Mouse (Mus musculus) kidney, adult 2 months (tissue): ENCODE measurements around the gene Wasf1.

ENCODE experiments used
- CTCF ChIP-seq: fragments of 200-500 bp; conservative IDR thresholded peaks from 2 replicates; pipeline ENCODE4 v1.5.1; 2011; ENCODE audit warnings: low read depth, mild to moderate bottlenecking, control low read depth, low read length, moderate library complexity, mixed read lengths; ENCODE audit not compliant: insufficient read depth, insufficient read length
- POLR2A ChIP-seq: fragments of 200-500 bp; IDR thresholded peaks from one replicate; pipeline ENCODE4 v1.6.1; 2011; ENCODE audit warnings: low read depth, low read length, control low read depth

DNA sequence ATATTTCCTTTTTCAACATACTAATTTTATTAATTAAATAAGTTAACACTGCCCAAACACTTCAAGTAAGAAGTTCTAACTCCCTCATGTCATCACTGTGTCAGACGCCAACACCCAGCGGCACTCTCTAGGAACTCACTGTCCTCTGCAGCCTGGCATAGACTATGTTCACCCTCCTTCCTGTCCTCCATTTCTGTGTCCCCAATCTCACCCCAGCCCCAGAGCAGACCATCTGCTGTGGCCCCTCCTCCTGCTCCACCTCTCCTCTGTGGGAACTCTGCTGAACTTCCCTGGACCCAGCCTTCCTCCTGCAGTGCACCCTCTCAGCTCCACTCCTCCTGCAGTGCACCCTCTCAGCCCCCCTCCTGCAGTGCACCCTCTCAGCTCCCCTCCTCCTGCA, 15.2 kb upstream of the Wasf1 start:
- TF ChIP-seq CTCF (no peak), POLR2A (no peak)
